Mouse (Mus musculus) erythroblast, embryonic 14.5 days (primary cell): Measurements from ENCODE around the gene Defb28.

Experiments
- GATA1 ChIP-seq: IDR thresholded peaks from 2 replicates; pipeline ENCODE4 v1.6.1; 2012; ENCODE audit warnings: low read length, inconsistent platforms, mixed read lengths
- TAL1 ChIP-seq: IDR thresholded peaks from 3 replicates; pipeline ENCODE4 v1.6.1; 2012; ENCODE audit warnings: low read length, inconsistent platforms, mixed read lengths

GRCm38 (mm10) chr2:152503950-152504349 is 14.1 kb upstream of the Defb28 start:
- TF ChIP-seq GATA1 (no peak), TAL1 (no peak)
